Mouse (Mus musculus) neural tube, embryonic 15.5 days (tissue): ENCODE results near the gene Hist1h4b. TPM values are rescaled to one million over a fixed set of nuclear protein-coding genes. Genes with fewer than 3 reads are reported as not detected.
A peak's percentile ranks its signal among the peaks of the same experiment; 100 is the strongest.
"Not testable (repeated sequence)": the region's sequence is repeated elsewhere in the genome, so short reads cannot be mapped to it uniquely, and the experiment has no call there.

Experiments
- ATAC-seq: fragments of 200-750 bp; cut with Nextera tagmentation; 2 replicates; pipeline ENCODE4 v1.8.0; 2017; ENCODE audit warnings: mild to moderate bottlenecking, moderate TSS enrichment, moderate library complexity; ENCODE audit not compliant: low FRiP score
- H3K27ac ChIP-seq: fragments of 300-500 bp; sonication (generic); replicated peaks from 2 replicates; pipeline ENCODE4 v1.5.1; 2015; ENCODE audit warnings: mild to moderate bottlenecking, inconsistent platforms
- H3K27me3 ChIP-seq: fragments of 300-500 bp; sonication (generic); replicated peaks from 2 replicates; pipeline ENCODE4 v1.6.1; 2015; ENCODE audit warnings: inconsistent platforms
- H3K36me3 ChIP-seq: fragments of 300-500 bp; sonication (generic); 2 replicates; pipeline ENCODE4 v1.6.1; 2015; ENCODE audit warnings: inconsistent platforms
- H3K4me1 ChIP-seq: fragments of 300-500 bp; sonication (generic); 2 replicates; pipeline ENCODE4 v1.6.1; 2015; ENCODE audit warnings: inconsistent platforms
- H3K4me2 ChIP-seq: fragments of 300-500 bp; sonication (generic); 2 replicates; pipeline ENCODE4 v1.6.1; 2015; ENCODE audit warnings: inconsistent platforms, mild to moderate bottlenecking, moderate library complexity
- H3K4me3 ChIP-seq: fragments of 300-500 bp; sonication (generic); replicated peaks from 2 replicates; pipeline ENCODE4 v1.5.1; 2015; ENCODE audit warnings: mild to moderate bottlenecking, inconsistent platforms
- H3K9ac ChIP-seq: fragments of 300-500 bp; sonication (generic); replicated peaks from 2 replicates; pipeline ENCODE4 v1.6.1; 2015; ENCODE audit warnings: mild to moderate bottlenecking, inconsistent platforms
- H3K9me3 ChIP-seq: fragments of 300-500 bp; sonication (generic); replicated peaks from 2 replicates; pipeline ENCODE4 v1.6.1; 2016; ENCODE audit warnings: inconsistent platforms
- WGBS: fragments of 180-500 bp; shearing (Covaris S2); methylation state at CpG from one replicate; pipeline ENCODE4 v1.1.7; 2015; ENCODE audit warnings: mixed read lengths; 5-methylcytosine and 5-hydroxymethylcytosine counted together
- polyA plus RNA-seq: library from polyadenylated mRNA; unstranded; fragments of >200 nt; fragmentation: Nextera tagmentation; extraction: Ambion mirVana; gene quantifications from 2 replicates; pipeline ENCODE4 v1.2.1, GENCODE M21; 2015

Hist1h4b gene
- polyA plus RNA-seq, 1 experiment from 2014 or later, result 1.0 TPM

- Histone ChIP-seq H3K27ac (peak overlapping the region; percentile 93), H3K27me3 (no peaks in the 10 kb centered on the region), H3K4me3 (peak overlapping the region; percentile 46), H3K4me1 (peaks cover 19% of the 10 kb centered on the region), H3K4me2 (peak overlapping the region; percentile 81), H3K9ac (peak overlapping the region; percentile 8; the same call in 1 of the 2 replicates), H3K9me3 (no peaks in the 10 kb centered on the region), H3K36me3 (no peaks in the 10 kb centered on the region)
- no peak for ATAC-seq
- 1% methylated on average over 11 of the region's 11 CpGs for WGBS
Measured at GRCm38 (mm10) chr13:23751478-23751956, 5.3 kb upstream of the Hist1h4b start.

- peak within 1 kb of the TSS; percentile 93 for H3K27ac ChIP-seq
- peak within 1 kb of the TSS; percentile 81 for H3K4me2 ChIP-seq
- peak; percentile 80 for ATAC-seq
- H3K9ac ChIP-seq, result peak within 1 kb of the TSS; percentile 52
- peak within 1 kb of the TSS; percentile 46 for H3K4me3 ChIP-seq
- H3K27me3 ChIP-seq, H3K9me3 ChIP-seq, H3K36me3 ChIP-seq: not testable (repeated sequence)
- peaks cover 17% of the 10 kb centered on the region for H3K4me1 ChIP-seq
- WGBS, result 0% methylated on average over 19 of the region's 47 CpGs
Measured at GRCm38 (mm10) chr13:23752067-23752741, 4.6 kb upstream of the Hist1h4b start, which contains the start of gene Hist1h3b. TSS of gene Hist1h3b (plus strand) at chr13:23752267.

- 4% methylated on average over 6 of the region's 6 CpGs for WGBS
- H3K36me3 ChIP-seq, result no peaks in the 10 kb centered on the region
- no peak for ATAC-seq
- no peaks in the 10 kb centered on the region for H3K27me3 ChIP-seq
- H3K9ac ChIP-seq, result no peak overlapping the region
- no peaks in the 10 kb centered on the region for H3K9me3 ChIP-seq
- H3K27ac ChIP-seq, result no peak overlapping the region
- no peak overlapping the region for H3K4me3 ChIP-seq
- peaks cover 17% of the 10 kb centered on the region for H3K4me1 ChIP-seq
- peak overlapping the region; percentile 34 for H3K4me2 ChIP-seq
Measured at GRCm38 (mm10) chr13:23752742-23753172, 4.1 kb upstream of the Hist1h4b start.

GRCm38 (mm10) chr13:23753314-23754078 is 3.3 kb upstream of the Hist1h4b start:
- Histone ChIP-seq H3K27ac (no peak overlapping the region), H3K36me3 (no peaks in the 10 kb centered on the region), H3K9ac (no peak overlapping the region), H3K4me2 (peak overlapping the region; percentile 34; the same call in 1 of the 2 replicates), H3K4me3 (no peak overlapping the region), H3K27me3 (no peaks in the 10 kb centered on the region), H3K9me3 (no peaks in the 10 kb centered on the region), H3K4me1 (peaks cover 14% of the 10 kb centered on the region)
- no peak for ATAC-seq
- 61% methylated on average over 4 of the region's 4 CpGs for WGBS

- H3K27ac ChIP-seq, result no peak overlapping the region
- H3K4me2 ChIP-seq, result no peak overlapping the region
- no peaks in the 10 kb centered on the region for H3K36me3 ChIP-seq
- H3K9me3 ChIP-seq, result no peaks in the 10 kb centered on the region
- H3K4me3 ChIP-seq, result no peak overlapping the region
- peaks cover 16% of the 10 kb centered on the region for H3K4me1 ChIP-seq
- no peak for ATAC-seq
- H3K27me3 ChIP-seq, result no peaks in the 10 kb centered on the region
- no peak overlapping the region for H3K9ac ChIP-seq
Measured at GRCm38 (mm10) chr13:23755000-23755399, 1.8 kb upstream of the Hist1h4b start.

GRCm38 (mm10) chr13:23757211-23757773 is 479 bp downstream of the Hist1h4b start:
- Histone ChIP-seq H3K27me3 (no peaks in the 10 kb centered on the region), H3K9ac (peak overlapping the region; percentile 44), H3K9me3 (no peaks in the 10 kb centered on the region), H3K36me3 (no peaks in the 10 kb centered on the region), H3K4me2 (peak overlapping the region; percentile 66), H3K27ac (peak overlapping the region; percentile 87), H3K4me1 (peaks cover 22% of the 10 kb centered on the region), H3K4me3 (peak overlapping the region; percentile 41)
- peak; percentile 7; the same call in 1 of the 2 replicates for ATAC-seq
- WGBS, result 1% methylated on average over 18 of the region's 23 CpGs

GRCm38 (mm10) chr13:23757921-23758320 is 1.1 kb downstream of the Hist1h4b start:
- H3K27ac ChIP-seq, result no peak overlapping the region
- ATAC-seq, result no peak
- H3K9ac ChIP-seq, result no peak overlapping the region
- H3K4me1 ChIP-seq, result peaks cover 22% of the 10 kb centered on the region
- H3K4me3 ChIP-seq, result no peak overlapping the region
- no peak overlapping the region for H3K4me2 ChIP-seq
- WGBS, result 54% methylated on average over 3 of the region's 3 CpGs
- H3K9me3 ChIP-seq, result no peaks in the 10 kb centered on the region
- H3K36me3 ChIP-seq, result no peaks in the 10 kb centered on the region
- no peaks in the 10 kb centered on the region for H3K27me3 ChIP-seq

GRCm38 (mm10) chr13:23759251-23759771 is 2.5 kb downstream of the Hist1h4b start:
- no peak overlapping the region for H3K4me2 ChIP-seq
- no peak for ATAC-seq
- no peak overlapping the region for H3K9ac ChIP-seq
- H3K4me1 ChIP-seq, result peaks cover 33% of the 10 kb centered on the region
- H3K36me3 ChIP-seq, result no peaks in the 10 kb centered on the region
- no peaks in the 10 kb centered on the region for H3K27me3 ChIP-seq
- H3K4me3 ChIP-seq, result no peak overlapping the region
- WGBS, result 41% methylated on average over 3 of the region's 3 CpGs
- H3K27ac ChIP-seq, result no peak overlapping the region
- H3K9me3 ChIP-seq, result no peaks in the 10 kb centered on the region

- ATAC-seq, result no peak
- Histone ChIP-seq H3K4me2 (peak overlapping the region; percentile 91), H3K27ac (peak overlapping the region; percentile 82), H3K27me3 (no peaks in the 10 kb centered on the region), H3K4me1 (peaks cover 37% of the 10 kb centered on the region), H3K9me3 (no peaks in the 10 kb centered on the region), H3K4me3 (peak overlapping the region; percentile 50; the same call in 1 of the 2 replicates), H3K36me3 (no peaks in the 10 kb centered on the region), H3K9ac (no peak overlapping the region)
- WGBS, result 66% methylated on average over 1 of the region's 1 CpGs
Measured at GRCm38 (mm10) chr13:23759916-23760239, 3.1 kb downstream of the Hist1h4b start.

GRCm38 (mm10) chr13:23760240-23760971 is 3.6 kb downstream of the Hist1h4b start:
- peak overlapping the region; percentile 52 for H3K9ac ChIP-seq
- H3K36me3 ChIP-seq, result no peaks in the 10 kb centered on the region
- H3K4me1 ChIP-seq, result peaks cover 37% of the 10 kb centered on the region
- peak; percentile 22 for ATAC-seq
- peak overlapping the region; percentile 82 for H3K27ac ChIP-seq
- WGBS, result 1% methylated on average over 22 of the region's 27 CpGs
- H3K4me2 ChIP-seq, result peak overlapping the region; percentile 91
- no peaks in the 10 kb centered on the region for H3K9me3 ChIP-seq
- H3K4me3 ChIP-seq, result peak overlapping the region; percentile 50
- H3K27me3 ChIP-seq, result no peaks in the 10 kb centered on the region
